Comparison of ENCODE assay signal across 23 mouse cellular contexts in the genomic region with DNA sequence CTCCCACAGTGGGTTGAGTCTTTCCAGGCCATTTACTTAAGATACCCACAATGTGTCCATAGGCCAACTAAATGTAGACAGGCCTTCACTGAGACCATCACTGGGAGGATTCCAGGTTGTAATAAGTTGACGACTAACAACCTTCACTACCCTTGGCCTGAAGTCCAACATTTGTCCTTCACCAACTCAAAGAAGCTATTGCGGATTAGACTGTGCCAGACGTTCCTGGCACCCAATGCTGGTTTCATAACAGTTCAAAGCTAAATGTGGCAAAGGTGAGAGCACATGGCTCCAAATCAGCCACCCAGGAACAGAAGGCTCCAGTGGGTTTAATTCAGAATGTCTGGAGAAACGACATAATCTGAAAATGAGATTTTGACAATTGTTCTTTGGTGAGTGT. TPM values are rescaled to one million over a fixed set of nuclear protein-coding genes. Genes with fewer than 3 reads are reported as not detected.
DNase-seq lines count a peak whose midpoint lies in the region; ATAC-seq and TF ChIP-seq lines count a peak whose summit lies in the region.
"Had no signal": no experiment of that assay in that cellular context is flagged by ENCODE, and none has a peak within 500 bp of the region (broad histone marks: within the 10 kb centered on the region; RNA-seq: fewer than 3 reads in every experiment).

No protein-coding gene starts in this region.

- no peaks in the 10 kb centered on the region for H3K4me1 ChIP-seq in heart, embryonic 10.5 days
- H3K4me1 ChIP-seq in liver, adult 2 months (ENCODE audit: control insufficient read depth, insufficient read depth, low read length): peaks cover 47% of the 10 kb centered on the region
- H3K4me1 ChIP-seq: embryonic facial prominence, embryonic 12.5 days; hindbrain, embryonic 12.5 days had no signal

- no peaks in the 10 kb centered on the region for H3K36me3 ChIP-seq in heart, embryonic 10.5 days
- no peaks in the 10 kb centered on the region for H3K36me3 ChIP-seq in liver, adult 2 months (ENCODE audit: control insufficient read depth, insufficient read depth, low read length)
- H3K36me3 ChIP-seq: embryonic facial prominence, embryonic 12.5 days; hindbrain, embryonic 12.5 days; liver, embryonic 15.5 days had no signal

- H3K9ac ChIP-seq in liver, adult 2 months (ENCODE audit: low read depth, low read length): peak overlapping the region; percentile 49
- H3K9ac ChIP-seq: embryonic facial prominence, embryonic 12.5 days; hindbrain, embryonic 12.5 days; limb, embryonic 12.5 days; liver, embryonic 15.5 days had no signal

- no peaks in the 10 kb centered on the region for H3K27me3 ChIP-seq in heart, embryonic 10.5 days (ENCODE audit: insufficient read depth, poor library complexity, severe bottlenecking)
- no peaks in the 10 kb centered on the region for H3K27me3 ChIP-seq in liver, adult 2 months (ENCODE audit: control insufficient read depth, insufficient read depth, low read length)
- H3K27me3 ChIP-seq: embryonic facial prominence, embryonic 12.5 days; hindbrain, embryonic 12.5 days; limb, embryonic 12.5 days; liver, embryonic 15.5 days had no signal

- H3K27ac ChIP-seq in heart, embryonic 10.5 days: no peak overlapping the region
- H3K27ac ChIP-seq in liver, adult 2 months (replicated peaks; ENCODE audit: insufficient read depth, low read depth, low read length): peak overlapping the region; percentile 96
- H3K27ac ChIP-seq: embryonic facial prominence, embryonic 12.5 days; hindbrain, embryonic 12.5 days; limb, embryonic 12.5 days; liver, embryonic 15.5 days had no signal

- peaks cover 10% of the 10 kb centered on the region; the same call in 1 of the 2 replicates for H3K79me2 ChIP-seq in liver, adult 2 months (ENCODE audit: control insufficient read depth, insufficient read depth, low read length)

- peak; percentile 10 to 42 for DNase-seq in heart, adult 9 months (ENCODE audit: low spot score in 2 of 2)
- DNase-seq in heart, embryonic 10.5 days (ENCODE audit: low spot score): no peak
- peak; percentile 99 for DNase-seq in liver, adult 2 months (ENCODE audit: extremely low read depth, low read depth, low spot score)
- no peak for DNase-seq in liver
- peak; percentile 37 to 61 for DNase-seq in adrenal gland, postnatal 36 days
- peak; percentile 81 to 91 for DNase-seq in kidney, postnatal 36 days
- DNase-seq: cerebellum, postnatal 10 days; gastrocnemius, postnatal 25 days; midbrain, embryonic 14.5 days; right cerebral cortex, postnatal 14 days; thymus, postnatal 36 days had no signal

- H3K4me3 ChIP-seq in heart, embryonic 10.5 days: no peak overlapping the region
- no peak overlapping the region for H3K4me3 ChIP-seq in liver, adult 2 months (ENCODE audit: insufficient read depth, low read depth, low read length)
- H3K4me3 ChIP-seq: embryonic facial prominence, embryonic 12.5 days; erythroblast, embryonic 14.5 days; hindbrain, embryonic 12.5 days; limb, embryonic 12.5 days; liver, embryonic 15.5 days had no signal

- no peaks in the 10 kb centered on the region for H3K9me3 ChIP-seq in heart, embryonic 10.5 days
- H3K9me3 ChIP-seq: embryonic facial prominence, embryonic 12.5 days; hindbrain, embryonic 12.5 days; limb, embryonic 12.5 days; liver, embryonic 15.5 days had no signal

- TF ChIP-seq CTCF in liver, adult 2 months (IDR thresholded peaks at IDR 0.05; ENCODE audit: low read depth, low read length): no peak

- no peak for ATAC-seq in frontal cortex, adult (ENCODE audit: low TSS enrichment)
- ATAC-seq: forebrain, embryonic 14.5 days; lung, postnatal 0 days had no signal

- WGBS in heart, embryonic 10.5 days: 83% methylated on average over 4 of the region's 4 CpGs
- 24% methylated on average over 4 of the region's 4 CpGs for WGBS in liver, adult 2 months

- no peak for TF ChIP-seq POLR2A in liver, adult 2 months (IDR thresholded peaks at IDR 0.05; ENCODE audit: extremely low read depth, insufficient read depth, low read length)

RNA-seq across cellular contexts. Expression of gene Slc17a8, which starts 12.1 kb away (rescaled TPM):
- 0.15 and 0.16 TPM in 2 replicates for polyA plus RNA-seq in heart, embryonic 10.5 days (2016; fragmentation: Nextera tagmentation; extraction: Ambion mirVana)
- total RNA-seq in liver, adult 2 months (2014; rRNA removed): 2.9 and 3.3 TPM in 2 replicates
- 1.1 TPM in 2 replicates for polyA plus RNA-seq in liver, adult 2 months (2012; rRNA removed)
- under 1 TPM in 1 of 2 experiments, not detected in 1; 0.07 TPM for total RNA-seq in adrenal gland, postnatal 36 days (2021)
- total RNA-seq: gastrocnemius, postnatal 25 days; megakaryocyte, adult 5-6 weeks had no signal
- polyA plus RNA-seq: erythroblast, embryonic 14.5 days; intestine, embryonic 14.5 days; limb, embryonic 12.5 days; lung, postnatal 0 days; spleen, adult 2 months; stomach, embryonic 14.5 days had no signal

RNA-seq across cellular contexts. Expression of gene Scyl2, which starts 53.0 kb away (rescaled TPM):
- 5.9 and 6.2 TPM in 2 replicates for polyA plus RNA-seq in heart, embryonic 10.5 days (2016; fragmentation: Nextera tagmentation; extraction: Ambion mirVana)
- 18.4 and 20.1 TPM in 2 replicates for total RNA-seq in liver, adult 2 months (2014; rRNA removed)
- polyA plus RNA-seq in liver, adult 2 months (2012; rRNA removed): 10.8 and 11.3 TPM in 2 replicates
- 10 to 100 TPM; 43.8 to 47.6 TPM for total RNA-seq in adrenal gland, postnatal 36 days (2021)

Comparison
In these comparisons a context has a peak if more than half of its experiments do, and no peak if none do; other contexts are left out.
1. DNase-seq: peak in heart, adult 9 months (2 of 2), liver, adult 2 months (single experiment), adrenal gland, postnatal 36 days (2 of 2) and kidney, postnatal 36 days (2 of 2); none in heart, embryonic 10.5 days (single experiment) and liver (single experiment).